Mouse (Mus musculus): ENCODE data around the gene Hs3st1. TPM values are rescaled to one million over a fixed set of nuclear protein-coding genes. Genes with fewer than 3 reads are reported as not detected.

Gene Hs3st1
- polyA plus RNA-seq, 1 experiment from 2014 or later, result 0.42 TPM

- 69% methylated on average over 2 of the region's 2 CpGs for WGBS (ENCODE audit: insufficient replicate concordance)
- Histone ChIP-seq H3K4me1 (ENCODE audit: control insufficient read depth, low read depth, low read length) (no peaks in the 10 kb centered on the region), H3K36me3 (ENCODE audit: control insufficient read depth, insufficient read depth) (no peaks in the 10 kb centered on the region), H3K9ac (ENCODE audit: low read depth, low read length) (no peak overlapping the region), H3K9me3 (replicated peaks; ENCODE audit: control insufficient read depth, low read length) (no peaks in the 10 kb centered on the region), H3K27me3 (ENCODE audit: control insufficient read depth, insufficient read depth, low read depth, low read length) (no peaks in the 10 kb centered on the region), H3K4me2 (ENCODE audit: low read depth, low read length) (no peak overlapping the region), H3K4me3 (ENCODE audit: low read depth, low read length) (no peak overlapping the region), H3K27ac (ENCODE audit: low read length) (no peak overlapping the region)
- ATAC-seq (ENCODE audit: low read depth), result no peak
These were observed 95.9 kb downstream of the Hs3st1 start for GRCm38 (mm10) chr5:39659417-39659816.

DNA sequence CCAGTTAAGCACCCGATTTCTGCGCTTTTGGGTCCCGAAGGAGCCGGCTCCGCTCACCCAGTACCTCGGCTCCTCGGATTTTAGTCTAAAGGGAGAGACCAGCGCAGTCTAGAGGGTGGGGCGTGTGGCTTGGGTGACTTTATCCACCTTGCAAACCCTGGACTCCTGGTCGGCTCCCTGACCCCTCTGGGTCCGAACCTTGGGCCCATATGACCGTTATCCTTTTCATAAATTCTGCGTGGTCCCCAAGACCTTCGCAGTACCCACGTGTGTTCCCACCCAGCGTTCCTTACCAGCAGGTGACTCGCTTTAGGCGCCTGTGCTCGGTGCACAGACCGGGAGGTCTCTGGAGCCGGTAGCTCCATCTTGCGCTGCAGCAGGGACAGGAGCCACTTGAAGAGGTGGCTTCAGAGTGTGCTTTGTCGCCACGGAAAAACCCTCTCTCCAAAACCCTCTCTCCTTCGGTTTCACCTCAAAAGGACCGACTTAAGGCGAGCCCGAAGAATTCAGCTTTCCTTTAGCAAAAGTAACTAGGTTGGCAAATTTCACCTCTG lies 110.4 kb downstream of the Hs3st1 start:
- Histone ChIP-seq H3K27me3 (ENCODE audit: control insufficient read depth, insufficient read depth, low read depth, low read length) (peaks cover 24% of the 10 kb centered on the region), H3K27ac (ENCODE audit: low read length) (no peak overlapping the region), H3K4me2 (ENCODE audit: low read depth, low read length) (peak overlapping the region; percentile 63), H3K4me3 (ENCODE audit: low read depth, low read length) (peak overlapping the region; percentile 52), H3K36me3 (ENCODE audit: control insufficient read depth, insufficient read depth) (no peaks in the 10 kb centered on the region), H3K9ac (ENCODE audit: low read depth, low read length) (no peak overlapping the region), H3K4me1 (ENCODE audit: control insufficient read depth, low read depth, low read length) (no peaks in the 10 kb centered on the region), H3K9me3 (replicated peaks; ENCODE audit: control insufficient read depth, low read length) (no peaks in the 10 kb centered on the region)
- WGBS (ENCODE audit: insufficient replicate concordance), result under 1% methylated on average over 28 of the region's 28 CpGs
- ATAC-seq (ENCODE audit: low read depth), result no peak

- peak; percentile 77 for ATAC-seq (ENCODE audit: low read depth)
- H3K27me3 ChIP-seq (ENCODE audit: control insufficient read depth, insufficient read depth, low read depth, low read length), result peaks cover 24% of the 10 kb centered on the region
- H3K36me3 ChIP-seq (ENCODE audit: control insufficient read depth, insufficient read depth), result no peaks in the 10 kb centered on the region
- no peak overlapping the region for H3K27ac ChIP-seq (ENCODE audit: low read length)
- under 1% methylated on average over 56 of the region's 56 CpGs for WGBS (ENCODE audit: insufficient replicate concordance)
- no peaks in the 10 kb centered on the region for H3K9me3 ChIP-seq (replicated peaks; ENCODE audit: control insufficient read depth, low read length)
- peak overlapping the region; percentile 52 for H3K4me3 ChIP-seq (ENCODE audit: low read depth, low read length)
- peak overlapping the region; percentile 63 for H3K4me2 ChIP-seq (ENCODE audit: low read depth, low read length)
- H3K9ac ChIP-seq (ENCODE audit: low read depth, low read length), result no peak overlapping the region
- H3K4me1 ChIP-seq (ENCODE audit: control insufficient read depth, low read depth, low read length), result no peaks in the 10 kb centered on the region
These were observed 111.1 kb downstream of the Hs3st1 start for GRCm38 (mm10) chr5:39643924-39644826.

GRCm38 (mm10) chr5:39643260-39643923 lies 111.9 kb downstream of the Hs3st1 start:
- Histone ChIP-seq H3K9me3 (replicated peaks; ENCODE audit: control insufficient read depth, low read length) (no peaks in the 10 kb centered on the region), H3K27ac (ENCODE audit: low read length) (no peak overlapping the region), H3K36me3 (ENCODE audit: control insufficient read depth, insufficient read depth) (no peaks in the 10 kb centered on the region), H3K9ac (ENCODE audit: low read depth, low read length) (no peak overlapping the region), H3K4me2 (ENCODE audit: low read depth, low read length) (peak overlapping the region; percentile 63; the same call in 1 of the 2 replicates), H3K4me3 (ENCODE audit: low read depth, low read length) (no peak overlapping the region; the same call in 1 of the 2 replicates), H3K27me3 (ENCODE audit: control insufficient read depth, insufficient read depth, low read depth, low read length) (peaks cover 24% of the 10 kb centered on the region), H3K4me1 (ENCODE audit: control insufficient read depth, low read depth, low read length) (no peaks in the 10 kb centered on the region)
- no peak for ATAC-seq (ENCODE audit: low read depth)
- WGBS (ENCODE audit: insufficient replicate concordance), result 3% methylated on average over 22 of the region's 22 CpGs

- Histone ChIP-seq H3K9ac (ENCODE audit: low read depth, low read length) (no peak overlapping the region), H3K27ac (ENCODE audit: low read length) (no peak overlapping the region), H3K4me3 (ENCODE audit: low read depth, low read length) (no peak overlapping the region), H3K9me3 (replicated peaks; ENCODE audit: control insufficient read depth, low read length) (no peaks in the 10 kb centered on the region), H3K4me1 (ENCODE audit: control insufficient read depth, low read depth, low read length) (no peaks in the 10 kb centered on the region), H3K27me3 (ENCODE audit: control insufficient read depth, insufficient read depth, low read depth, low read length) (peaks cover 24% of the 10 kb centered on the region), H3K4me2 (ENCODE audit: low read depth, low read length) (no peak overlapping the region), H3K36me3 (ENCODE audit: control insufficient read depth, insufficient read depth) (no peaks in the 10 kb centered on the region)
- WGBS (ENCODE audit: insufficient replicate concordance), result 48% methylated on average over 6 of the region's 6 CpGs
- ATAC-seq (ENCODE audit: low read depth), result no peak
These were observed 113.0 kb downstream of the Hs3st1 start for GRCm38 (mm10) chr5:39642222-39642770.

GRCm38 (mm10) chr5:39639438-39640177 lies 115.7 kb downstream of the Hs3st1 start:
- Histone ChIP-seq H3K9me3 (replicated peaks; ENCODE audit: control insufficient read depth, low read length) (no peaks in the 10 kb centered on the region), H3K4me1 (ENCODE audit: control insufficient read depth, low read depth, low read length) (no peaks in the 10 kb centered on the region), H3K9ac (ENCODE audit: low read depth, low read length) (no peak overlapping the region), H3K27ac (ENCODE audit: low read length) (no peak overlapping the region), H3K27me3 (ENCODE audit: control insufficient read depth, insufficient read depth, low read depth, low read length) (peaks cover 19% of the 10 kb centered on the region), H3K4me3 (ENCODE audit: low read depth, low read length) (no peak overlapping the region), H3K4me2 (ENCODE audit: low read depth, low read length) (no peak overlapping the region), H3K36me3 (ENCODE audit: control insufficient read depth, insufficient read depth) (no peaks in the 10 kb centered on the region)
- WGBS (ENCODE audit: insufficient replicate concordance), result 39% methylated on average over 10 of the region's 10 CpGs
- no peak for ATAC-seq (ENCODE audit: low read depth)

GRCm38 (mm10) chr5:39638926-39639325 lies 116.3 kb downstream of the Hs3st1 start:
- peaks cover 12% of the 10 kb centered on the region for H3K27me3 ChIP-seq (ENCODE audit: control insufficient read depth, insufficient read depth, low read depth, low read length)
- no peaks in the 10 kb centered on the region for H3K36me3 ChIP-seq (ENCODE audit: control insufficient read depth, insufficient read depth)
- no peaks in the 10 kb centered on the region for H3K9me3 ChIP-seq (replicated peaks; ENCODE audit: control insufficient read depth, low read length)
- ATAC-seq (ENCODE audit: low read depth), result no peak
- H3K4me1 ChIP-seq (ENCODE audit: control insufficient read depth, low read depth, low read length), result no peaks in the 10 kb centered on the region
- no peak overlapping the region for H3K4me2 ChIP-seq (ENCODE audit: low read depth, low read length)
- no peak overlapping the region for H3K27ac ChIP-seq (ENCODE audit: low read length)
- H3K9ac ChIP-seq (ENCODE audit: low read depth, low read length), result no peak overlapping the region
- H3K4me3 ChIP-seq (ENCODE audit: low read depth, low read length), result no peak overlapping the region
- WGBS (ENCODE audit: insufficient replicate concordance), result 48% methylated on average over 5 of the region's 5 CpGs

DNA sequence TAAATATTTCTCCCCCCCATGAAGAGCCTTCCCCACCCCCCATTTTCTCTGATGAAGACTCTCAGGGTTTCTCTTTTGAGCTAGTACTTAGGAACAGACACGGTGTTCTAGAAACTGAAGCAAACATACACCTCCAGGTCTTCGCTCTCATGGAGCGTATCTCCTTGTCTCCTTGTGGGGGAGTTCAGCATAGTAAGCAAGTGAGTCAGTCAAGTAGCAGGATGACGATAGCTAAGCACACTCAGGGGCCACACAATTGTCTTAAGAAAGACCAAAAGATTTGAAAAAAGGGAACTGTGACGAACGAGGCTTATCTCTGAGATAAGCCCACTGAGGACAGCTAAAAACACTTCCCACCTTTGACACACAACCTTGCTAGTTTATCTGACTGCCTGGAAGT lies 117.4 kb downstream of the Hs3st1 start:
- Histone ChIP-seq H3K9ac (ENCODE audit: low read depth, low read length) (no peak overlapping the region), H3K4me1 (ENCODE audit: control insufficient read depth, low read depth, low read length) (no peaks in the 10 kb centered on the region), H3K9me3 (replicated peaks; ENCODE audit: control insufficient read depth, low read length) (no peaks in the 10 kb centered on the region), H3K4me2 (ENCODE audit: low read depth, low read length) (no peak overlapping the region), H3K36me3 (ENCODE audit: control insufficient read depth, insufficient read depth) (no peaks in the 10 kb centered on the region), H3K4me3 (ENCODE audit: low read depth, low read length) (no peak overlapping the region), H3K27ac (ENCODE audit: low read length) (no peak overlapping the region), H3K27me3 (ENCODE audit: control insufficient read depth, insufficient read depth, low read depth, low read length) (peaks cover 2% of the 10 kb centered on the region; the same call in 1 of the 2 replicates)
- no peak for ATAC-seq (ENCODE audit: low read depth)
- WGBS (ENCODE audit: insufficient replicate concordance), result 28% methylated on average over 6 of the region's 6 CpGs
